Mouse (Mus musculus) liver, embryonic 11.5 days (tissue): ENCODE measurements around the gene Cnot11. TPM values are rescaled to one million over a fixed set of nuclear protein-coding genes. Genes with fewer than 3 reads are reported as not detected.

Source experiments
- ATAC-seq: fragments of 200-750 bp; cut with Nextera tagmentation; replicated peaks from 2 replicates; pipeline ENCODE4 v1.8.0; 2017; ENCODE audit warnings: moderate number of reproducible peaks, mild to moderate bottlenecking, moderate TSS enrichment, moderate library complexity; ENCODE audit not compliant: low FRiP score
- DNase-seq: peaks from one replicate; pipeline ENCODE4 v3.0.0-alpha.2; 2017; ENCODE audit warnings: low spot score
- H3K27ac ChIP-seq: fragments of 300-500 bp; sonication (generic); 2 replicates; pipeline ENCODE4 v1.5.1; 2014; ENCODE audit warnings: mild to moderate bottlenecking, low read depth, low read length, control low read depth
- H3K27me3 ChIP-seq: fragments of 300-500 bp; sonication (generic); replicated peaks from 2 replicates; pipeline ENCODE4 v1.6.1; 2014; ENCODE audit warnings: low read length, mixed read lengths; ENCODE audit not compliant: control insufficient read depth, insufficient read depth
- H3K36me3 ChIP-seq: fragments of 300-500 bp; sonication (generic); 2 replicates; pipeline ENCODE4 v1.6.1; 2014; ENCODE audit warnings: mild to moderate bottlenecking, low read length, moderate library complexity, mixed read lengths; ENCODE audit not compliant: control insufficient read depth, insufficient read depth
- H3K4me1 ChIP-seq: fragments of 300-500 bp; sonication (generic); replicated peaks from 2 replicates; pipeline ENCODE4 v1.6.1; 2014; ENCODE audit warnings: low read length, mixed read lengths; ENCODE audit not compliant: control insufficient read depth, insufficient read depth
- H3K4me2 ChIP-seq: fragments of 300-500 bp; sonication (generic); 2 replicates; pipeline ENCODE4 v1.6.1; 2014; ENCODE audit warnings: mild to moderate bottlenecking, control low read depth, moderate library complexity
- H3K4me3 ChIP-seq: fragments of 300-500 bp; sonication (generic); 2 replicates; pipeline ENCODE4 v1.5.1; 2014; ENCODE audit warnings: low read depth, low read length, control low read depth
- H3K9ac ChIP-seq: fragments of 300-500 bp; sonication (generic); 2 replicates; pipeline ENCODE4 v1.6.1; 2014; ENCODE audit warnings: low read depth, low read length, control low read depth
- H3K9me3 ChIP-seq: fragments of 300-500 bp; sonication (generic); 2 replicates; pipeline ENCODE4 v1.6.1; 2016; ENCODE audit warnings: low read length, inconsistent platforms, mixed read lengths; ENCODE audit not compliant: control insufficient read depth
- WGBS: fragments of 180-500 bp; shearing (Covaris S2); extraction: QIAGEN DNeasy Blood & Tissue Kit; methylation state at CpG from one replicate; pipeline ENCODE4 v1.1.7; 2014; 5-methylcytosine and 5-hydroxymethylcytosine counted together
- polyA plus RNA-seq: library from polyadenylated mRNA; unstranded; fragments of >200 nt; fragmentation: Nextera tagmentation; extraction: Ambion mirVana; gene quantifications from 2 replicates; pipeline ENCODE4 v1.2.1, GENCODE M21; 2014

Gene Cnot11
- polyA plus RNA-seq, 1 experiment from 2014 or later, result 24.3 TPM

DNA sequence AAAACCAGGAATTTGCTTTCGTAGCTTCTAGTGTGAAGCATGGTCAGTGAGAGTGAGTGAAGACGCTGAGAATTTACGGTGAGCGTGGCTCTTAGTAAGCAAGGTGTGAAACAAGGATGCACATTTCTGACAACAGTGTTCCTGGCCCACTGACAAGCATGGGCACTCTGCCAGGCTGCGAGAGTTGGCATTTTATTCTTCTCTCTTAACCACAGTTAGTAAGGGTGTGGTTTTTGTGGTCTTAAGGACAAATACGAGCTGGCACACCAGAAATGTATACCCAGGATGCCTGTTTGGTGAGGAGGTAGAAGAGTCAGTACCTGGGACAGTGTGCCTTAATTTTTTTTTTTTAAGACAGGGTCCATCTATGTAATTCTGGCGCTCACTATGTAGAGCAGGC lies 10.8 kb downstream of the Cnot11 start:
- Histone ChIP-seq H3K27me3 (no peaks in the 10 kb centered on the region), H3K36me3 (peaks cover 18% of the 10 kb centered on the region), H3K27ac (no peak overlapping the region), H3K4me1 (no peaks in the 10 kb centered on the region), H3K4me3 (no peak overlapping the region), H3K4me2 (no peak overlapping the region), H3K9ac (no peak overlapping the region), H3K9me3 (peaks cover 1% of the 10 kb centered on the region; the same call in 1 of the 2 replicates)
- WGBS, result 87% methylated on average over 7 of the region's 7 CpGs
- no peak for DNase-seq
- no peak for ATAC-seq

DNA sequence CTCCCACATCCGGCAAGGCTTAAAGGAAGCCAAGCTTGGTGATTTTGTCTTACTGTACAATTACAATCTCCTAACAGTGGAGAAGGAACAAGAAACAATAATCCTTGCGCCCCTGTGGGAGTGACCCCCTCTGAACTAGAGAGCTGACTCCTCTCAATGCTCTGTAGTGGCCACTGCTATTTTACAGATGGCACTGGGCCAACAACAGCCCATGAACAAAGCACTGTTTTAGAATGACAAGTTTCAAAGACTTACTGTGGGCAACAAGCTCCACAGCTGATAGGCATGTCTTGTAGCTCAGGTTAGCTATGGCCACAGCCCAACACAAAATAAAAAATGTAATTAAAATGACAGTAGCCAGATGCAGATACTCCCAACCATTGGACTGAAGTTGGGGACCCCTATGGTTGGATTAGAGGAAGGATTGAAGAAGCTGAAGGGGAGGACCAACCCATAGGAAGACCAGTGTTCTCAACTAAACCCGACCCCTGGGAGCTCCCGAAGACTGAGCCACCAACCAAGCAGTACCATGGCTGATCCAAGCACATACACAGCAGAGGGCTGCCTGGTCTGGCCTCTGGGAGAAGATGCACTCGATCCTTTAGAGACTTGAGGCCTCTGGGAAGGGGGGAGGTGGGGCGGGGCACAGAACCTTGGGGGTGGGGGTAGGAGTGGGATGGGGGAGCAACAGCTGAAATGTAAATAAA lies 11.5 kb downstream of the Cnot11 start:
- no peak for DNase-seq
- WGBS, result 90% methylated on average over 6 of the region's 6 CpGs
- Histone ChIP-seq H3K4me2 (no peak overlapping the region), H3K27me3 (no peaks in the 10 kb centered on the region), H3K4me3 (no peak overlapping the region), H3K27ac (no peak overlapping the region), H3K9me3 (no peaks in the 10 kb centered on the region), H3K4me1 (no peaks in the 10 kb centered on the region), H3K9ac (no peak overlapping the region), H3K36me3 (peaks cover 17% of the 10 kb centered on the region; the same call in 1 of the 2 replicates)
- no peak for ATAC-seq

DNA sequence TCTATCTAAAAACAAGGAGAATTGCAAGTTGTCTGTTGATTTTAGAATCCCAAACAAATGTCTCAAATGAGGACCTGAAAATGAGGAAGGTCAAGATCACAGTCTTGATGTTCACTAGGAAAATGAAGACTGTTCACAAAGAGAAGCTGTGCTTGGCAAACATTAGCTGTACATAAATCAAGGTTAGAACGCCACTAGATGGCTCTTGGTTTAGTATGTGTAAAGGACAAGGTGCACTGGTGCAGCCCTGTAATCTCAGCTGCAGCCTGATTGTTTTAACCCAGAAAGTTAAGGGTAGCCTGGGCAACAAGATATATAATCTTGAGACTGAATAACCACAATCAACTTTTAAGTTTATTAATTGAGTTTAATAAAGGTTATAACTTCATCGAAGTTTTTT lies 12.4 kb downstream of the Cnot11 start:
- peaks cover 17% of the 10 kb centered on the region; the same call in 1 of the 2 replicates for H3K36me3 ChIP-seq
- DNase-seq (no peak), ATAC-seq (no peak)
- no peaks in the 10 kb centered on the region for H3K9me3 ChIP-seq
- H3K4me1 ChIP-seq, result no peaks in the 10 kb centered on the region
- H3K27me3 ChIP-seq, result no peaks in the 10 kb centered on the region
- H3K9ac ChIP-seq, result no peak overlapping the region
- H3K27ac ChIP-seq, result no peak overlapping the region
- H3K4me3 ChIP-seq, result no peak overlapping the region
- 71% methylated on average over 2 of the region's 2 CpGs for WGBS
- H3K4me2 ChIP-seq, result no peak overlapping the region

DNA sequence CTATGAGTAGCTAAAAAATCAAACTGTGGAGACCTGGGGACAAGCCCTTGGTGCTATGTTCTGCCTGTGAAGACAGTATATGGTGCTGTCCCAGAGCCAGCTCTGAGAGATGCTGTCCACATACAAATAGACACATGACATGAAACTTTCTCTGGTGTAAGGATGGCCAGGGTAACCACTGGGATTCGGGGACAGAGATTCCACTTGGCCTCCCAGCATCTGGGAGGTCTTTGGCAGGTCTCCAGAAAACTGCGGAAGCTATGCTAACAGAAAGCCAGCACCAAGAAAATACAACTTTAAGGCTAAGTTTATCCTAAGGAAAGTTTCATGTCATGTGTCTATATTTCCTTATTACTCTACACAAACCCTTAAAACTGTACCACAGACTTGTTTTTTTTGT lies 15.0 kb downstream of the Cnot11 start:
- no peaks in the 10 kb centered on the region for H3K27me3 ChIP-seq
- no peak overlapping the region for H3K27ac ChIP-seq
- H3K36me3 ChIP-seq, result peaks cover 11% of the 10 kb centered on the region; the same call in 1 of the 2 replicates
- ATAC-seq, result no peak
- H3K4me2 ChIP-seq, result no peak overlapping the region
- no peaks in the 10 kb centered on the region for H3K9me3 ChIP-seq
- 90% methylated on average over 2 of the region's 2 CpGs for WGBS
- no peak for DNase-seq
- H3K4me1 ChIP-seq, result no peaks in the 10 kb centered on the region
- H3K4me3 ChIP-seq, result no peak overlapping the region
- H3K9ac ChIP-seq, result no peak overlapping the region

DNA sequence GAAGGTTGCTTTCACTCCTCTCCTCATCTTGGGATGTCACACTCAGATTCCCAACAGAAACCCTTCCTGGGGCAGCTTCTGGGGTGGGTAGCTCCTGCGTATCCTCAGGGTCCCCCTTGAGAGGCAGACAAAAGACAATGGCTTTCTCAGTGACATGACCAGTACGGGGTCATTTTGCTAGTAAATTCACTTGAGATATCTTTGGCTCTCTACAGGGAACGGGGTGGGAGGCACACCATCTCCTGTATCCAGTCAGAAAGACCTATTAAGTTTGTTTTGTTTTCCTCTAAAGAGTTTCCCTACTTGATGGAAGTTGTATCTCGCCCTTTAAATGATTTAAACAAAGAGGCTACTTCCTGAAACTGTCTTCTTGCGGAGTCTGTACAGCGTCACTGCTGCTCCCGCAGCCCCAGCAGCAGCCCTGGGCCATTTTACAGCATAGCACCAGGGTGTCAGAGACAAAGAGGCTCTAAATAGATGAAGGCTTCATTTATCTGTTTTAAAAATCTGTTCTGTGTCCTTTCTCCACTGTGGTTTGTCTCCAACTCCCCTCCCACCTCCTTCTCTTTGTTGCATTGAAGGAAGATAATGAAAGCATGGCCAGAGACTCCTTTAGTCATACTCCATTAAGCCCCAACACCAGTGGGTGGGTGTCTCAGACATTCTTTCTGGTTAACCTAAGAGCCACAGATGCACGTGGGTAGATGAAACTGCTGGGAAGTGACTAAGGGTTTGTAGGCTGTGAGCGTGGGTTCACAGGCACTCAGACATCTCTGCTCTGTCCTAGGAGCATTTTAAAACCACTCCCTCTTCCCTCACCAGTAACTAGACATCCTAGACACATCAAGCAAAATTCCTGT lies 21.0 kb downstream of the Cnot11 start:
- Histone ChIP-seq H3K4me1 (no peaks in the 10 kb centered on the region), H3K27ac (no peak overlapping the region), H3K4me3 (no peak overlapping the region), H3K9ac (no peak overlapping the region), H3K9me3 (no peaks in the 10 kb centered on the region), H3K27me3 (no peaks in the 10 kb centered on the region), H3K36me3 (peaks cover 7% of the 10 kb centered on the region; the same call in 1 of the 2 replicates), H3K4me2 (no peak overlapping the region)
- 70% methylated on average over 9 of the region's 9 CpGs for WGBS
- no peak for ATAC-seq
- no peak for DNase-seq

DNA sequence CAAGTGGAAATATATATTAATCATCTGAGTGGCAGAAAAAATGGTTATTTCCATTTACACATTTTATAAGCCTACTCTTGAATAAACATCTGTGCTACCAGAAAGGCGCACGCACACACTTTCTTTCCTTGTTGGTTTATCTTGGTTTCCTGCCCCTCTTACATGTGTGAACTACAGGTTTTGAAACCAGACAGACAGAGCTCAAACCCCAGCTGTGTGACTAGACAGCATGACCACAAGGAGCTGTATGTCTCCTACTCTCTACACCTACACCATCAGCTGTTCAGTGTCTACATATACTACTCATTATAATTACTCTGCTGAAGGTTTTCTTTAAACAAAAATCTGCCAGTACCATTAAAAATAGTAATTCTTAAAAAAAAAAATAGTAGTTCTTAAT lies 24.2 kb downstream of the Cnot11 start:
- Histone ChIP-seq H3K4me3 (no peak overlapping the region), H3K4me2 (no peak overlapping the region), H3K9me3 (no peaks in the 10 kb centered on the region), H3K27ac (no peak overlapping the region), H3K36me3 (peaks cover 4% of the 10 kb centered on the region; the same call in 1 of the 2 replicates), H3K4me1 (no peaks in the 10 kb centered on the region), H3K27me3 (no peaks in the 10 kb centered on the region), H3K9ac (no peak overlapping the region)
- DNase-seq (no peak), ATAC-seq (no peak)
- WGBS, result 95% methylated on average over 2 of the region's 2 CpGs

DNA sequence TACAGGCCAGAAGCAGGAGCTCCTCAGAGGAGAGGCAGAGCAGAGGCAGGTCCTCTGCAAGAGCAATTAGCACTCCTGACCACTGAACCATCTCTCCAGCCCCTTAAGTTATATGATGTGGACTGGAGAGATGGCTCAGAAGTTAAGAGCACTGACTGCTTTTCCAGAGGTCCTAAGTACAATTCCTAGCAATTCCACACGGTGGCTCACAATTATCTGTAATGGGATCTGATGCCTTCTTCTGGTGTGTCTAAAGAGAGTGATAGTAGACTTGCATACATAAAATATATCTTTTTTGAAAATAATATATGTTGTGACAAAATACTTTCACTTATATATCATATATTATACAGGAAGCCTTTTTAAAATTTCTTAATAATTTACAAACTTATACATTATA lies 27.1 kb downstream of the Cnot11 start:
- Histone ChIP-seq H3K4me1 (no peaks in the 10 kb centered on the region), H3K4me3 (no peak overlapping the region), H3K9ac (no peak overlapping the region), H3K36me3 (peaks cover 6% of the 10 kb centered on the region; the same call in 1 of the 2 replicates), H3K27ac (no peak overlapping the region), H3K27me3 (no peaks in the 10 kb centered on the region), H3K9me3 (no peaks in the 10 kb centered on the region), H3K4me2 (no peak overlapping the region)
- 65% methylated on average over 1 of the region's 1 CpGs for WGBS
- ATAC-seq (no peak), DNase-seq (no peak)

DNA sequence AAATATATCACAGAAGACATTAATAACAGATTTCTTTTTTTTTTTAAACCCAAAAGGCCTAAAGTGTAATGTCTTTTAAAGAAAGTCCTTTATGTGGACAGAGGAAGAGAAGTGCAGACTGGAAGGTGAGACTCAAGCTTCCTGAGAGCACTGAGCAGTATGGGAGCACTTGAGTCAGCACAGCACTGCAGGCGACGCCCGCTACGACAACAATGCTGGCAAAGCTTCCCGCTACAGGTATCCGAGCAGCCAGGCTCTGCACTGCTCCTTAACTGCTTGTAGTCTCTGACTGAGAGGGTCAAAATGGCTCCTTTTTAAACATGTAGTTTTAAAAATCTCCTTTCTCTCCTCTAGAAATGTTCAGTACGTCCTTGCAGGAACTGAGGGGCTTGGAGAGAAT lies 28.4 kb downstream of the Cnot11 start:
- ATAC-seq (no peak), DNase-seq (no peak)
- Histone ChIP-seq H3K4me2 (no peak overlapping the region), H3K36me3 (peaks cover 6% of the 10 kb centered on the region; the same call in 1 of the 2 replicates), H3K27me3 (no peaks in the 10 kb centered on the region), H3K27ac (no peak overlapping the region), H3K4me3 (no peak overlapping the region), H3K9ac (no peak overlapping the region), H3K9me3 (no peaks in the 10 kb centered on the region), H3K4me1 (no peaks in the 10 kb centered on the region)
- WGBS, result 89% methylated on average over 7 of the region's 7 CpGs
